Mouse (Mus musculus) midbrain, embryonic 11.5 days (tissue): ENCODE measurements around the gene Dpy19l3. TPM values are rescaled to one million over a fixed set of nuclear protein-coding genes. Genes with fewer than 3 reads are reported as not detected.

Experiments used
- ATAC-seq: fragments of 200-750 bp; cut with Nextera tagmentation; 2 replicates; pipeline ENCODE4 v1.8.0; 2017; ENCODE audit warnings: moderate TSS enrichment, moderate library complexity; ENCODE audit not compliant: low FRiP score
- DNase-seq: peaks from one replicate; pipeline ENCODE4 v3.0.0; 2015; ENCODE audit warnings: low spot score; ENCODE audit errors: missing footprints
- H3K27ac ChIP-seq: fragments of 300-500 bp; sonication (generic); 2 replicates; pipeline ENCODE4 v1.5.1; 2014; ENCODE audit warnings: low read depth, low read length
- H3K27me3 ChIP-seq: fragments of 300-500 bp; sonication (generic); 2 replicates; pipeline ENCODE4 v1.6.1; 2014; ENCODE audit warnings: mild to moderate bottlenecking, low read length, moderate library complexity, mixed read lengths; ENCODE audit not compliant: control insufficient read depth, insufficient read depth
- H3K36me3 ChIP-seq: fragments of 300-500 bp; sonication (generic); 2 replicates; pipeline ENCODE4 v1.6.1; 2014; ENCODE audit warnings: mild to moderate bottlenecking, low read length, moderate library complexity, mixed read lengths; ENCODE audit not compliant: control insufficient read depth, insufficient read depth
- H3K4me1 ChIP-seq: fragments of 300-500 bp; sonication (generic); 2 replicates; pipeline ENCODE4 v1.6.1; 2014; ENCODE audit warnings: low read length; ENCODE audit not compliant: control insufficient read depth, insufficient read depth
- H3K4me2 ChIP-seq: fragments of 300-500 bp; sonication (generic); 2 replicates; pipeline ENCODE4 v1.6.1; 2014; ENCODE audit warnings: mild to moderate bottlenecking, moderate library complexity
- H3K4me3 ChIP-seq: fragments of 300-500 bp; sonication (generic); 2 replicates; pipeline ENCODE4 v1.5.1; 2014; ENCODE audit warnings: low read depth, low read length
- H3K9ac ChIP-seq: fragments of 300-500 bp; sonication (generic); 2 replicates; pipeline ENCODE4 v1.6.1; 2014; ENCODE audit warnings: low read length
- H3K9me3 ChIP-seq: fragments of 300-500 bp; sonication (generic); 2 replicates; pipeline ENCODE4 v1.6.1; 2016; ENCODE audit warnings: low read length; ENCODE audit not compliant: control insufficient read depth
- WGBS: fragments of 180-500 bp; shearing (Covaris S2); extraction: QIAGEN DNeasy Blood & Tissue Kit; methylation state at CpG from one replicate; pipeline ENCODE4 v1.1.7; 2014; 5-methylcytosine and 5-hydroxymethylcytosine counted together
- polyA plus RNA-seq: library from polyadenylated mRNA; unstranded; fragments of >200 nt; fragmentation: Nextera tagmentation; extraction: Ambion mirVana; gene quantifications from 2 replicates; pipeline ENCODE4 v1.2.1, GENCODE M21; 2014

Dpy19l3 gene
- polyA plus RNA-seq, 1 experiment from 2014 or later, result 37.2 TPM

- Histone ChIP-seq H3K27me3 (no peaks in the 10 kb centered on the region), H3K9me3 (peaks cover 2% of the 10 kb centered on the region; the same call in 1 of the 2 replicates), H3K9ac (no peak overlapping the region), H3K4me2 (no peak overlapping the region), H3K4me1 (peaks cover 6% of the 10 kb centered on the region; the same call in 1 of the 2 replicates), H3K27ac (no peak overlapping the region), H3K4me3 (no peak overlapping the region), H3K36me3 (no peaks in the 10 kb centered on the region)
- ATAC-seq (no peak), DNase-seq (no peak)
- 56% methylated on average over 3 of the region's 3 CpGs for WGBS
Observed at GRCm38 (mm10) chr7:35659173-35659572, 95.1 kb downstream of the Dpy19l3 start.

GRCm38 (mm10) chr7:35657829-35658228, 96.4 kb downstream of the Dpy19l3 start:
- Histone ChIP-seq H3K9ac (no peak overlapping the region), H3K27ac (no peak overlapping the region), H3K4me1 (no peaks in the 10 kb centered on the region), H3K36me3 (no peaks in the 10 kb centered on the region), H3K27me3 (no peaks in the 10 kb centered on the region), H3K4me3 (no peak overlapping the region), H3K9me3 (peaks cover 2% of the 10 kb centered on the region; the same call in 1 of the 2 replicates), H3K4me2 (no peak overlapping the region)
- ATAC-seq (no peak), DNase-seq (no peak)
- 41% methylated on average over 6 of the region's 6 CpGs for WGBS

GRCm38 (mm10) chr7:35651583-35652270, 102.5 kb downstream of the Dpy19l3 start:
- H3K4me1 ChIP-seq, result no peaks in the 10 kb centered on the region
- H3K36me3 ChIP-seq, result no peaks in the 10 kb centered on the region
- no peak for ATAC-seq
- H3K27ac ChIP-seq, result no peak overlapping the region
- no peak overlapping the region for H3K9ac ChIP-seq
- WGBS, result 81% methylated on average over 10 of the region's 10 CpGs
- DNase-seq, result no peak
- H3K9me3 ChIP-seq, result no peaks in the 10 kb centered on the region; the same call in 1 of the 2 replicates
- no peak overlapping the region for H3K4me3 ChIP-seq
- no peaks in the 10 kb centered on the region for H3K27me3 ChIP-seq
- no peak overlapping the region for H3K4me2 ChIP-seq

- no peaks in the 10 kb centered on the region; the same call in 1 of the 2 replicates for H3K9me3 ChIP-seq
- ATAC-seq (no peak), DNase-seq (no peak)
- H3K4me2 ChIP-seq, result no peak overlapping the region
- no peak overlapping the region for H3K9ac ChIP-seq
- H3K27ac ChIP-seq, result no peak overlapping the region
- 77% methylated on average over 11 of the region's 11 CpGs for WGBS
- H3K36me3 ChIP-seq, result no peaks in the 10 kb centered on the region
- 0 out of 2 replicates have a peak, but pooled peaks cover 2% of the 10 kb centered on the region for H3K4me1 ChIP-seq
- no peak overlapping the region for H3K4me3 ChIP-seq
- H3K27me3 ChIP-seq, result no peaks in the 10 kb centered on the region
Observed at GRCm38 (mm10) chr7:35650716-35651410, 103.4 kb downstream of the Dpy19l3 start.

GRCm38 (mm10) chr7:35649071-35649470, 105.2 kb downstream of the Dpy19l3 start:
- Histone ChIP-seq H3K27ac (no peak overlapping the region), H3K9me3 (no peaks in the 10 kb centered on the region; the same call in 1 of the 2 replicates), H3K9ac (no peak overlapping the region), H3K4me1 (0 out of 2 replicates have a peak, but pooled peaks cover 2% of the 10 kb centered on the region), H3K36me3 (0 out of 2 replicates have a peak, but pooled peaks cover 5% of the 10 kb centered on the region), H3K4me3 (no peak overlapping the region), H3K4me2 (no peak overlapping the region), H3K27me3 (no peaks in the 10 kb centered on the region)
- DNase-seq, result no peak
- ATAC-seq, result no peak
- 49% methylated on average over 3 of the region's 3 CpGs for WGBS

GRCm38 (mm10) chr7:35648239-35649069, 105.8 kb downstream of the Dpy19l3 start:
- no peak for DNase-seq
- H3K4me1 ChIP-seq, result 0 out of 2 replicates have a peak, but pooled peaks cover 2% of the 10 kb centered on the region
- H3K27me3 ChIP-seq, result no peaks in the 10 kb centered on the region
- H3K9ac ChIP-seq, result no peak overlapping the region
- H3K4me3 ChIP-seq, result no peak overlapping the region
- no peak for ATAC-seq
- 73% methylated on average over 9 of the region's 9 CpGs for WGBS
- peaks cover 8% of the 10 kb centered on the region; the same call in 1 of the 2 replicates for H3K36me3 ChIP-seq
- H3K27ac ChIP-seq, result no peak overlapping the region
- no peaks in the 10 kb centered on the region; the same call in 1 of the 2 replicates for H3K9me3 ChIP-seq
- no peak overlapping the region for H3K4me2 ChIP-seq

- peak within 1 kb of the TSS; percentile 59; the same call in 1 of the 2 replicates for H3K27ac ChIP-seq
- peak within 1 kb of the TSS; percentile 62 for H3K4me2 ChIP-seq
- H3K9me3 ChIP-seq, result no peaks in the 10 kb centered on the region; the same call in 1 of the 2 replicates
- DNase-seq (peak; percentile 100), ATAC-seq (peak; percentile 93)
- H3K36me3 ChIP-seq, result peaks cover 8% of the 10 kb centered on the region; the same call in 1 of the 2 replicates
- WGBS, result under 1% methylated on average over 64 of the region's 64 CpGs
- peak within 1 kb of the TSS; percentile 92 for H3K4me3 ChIP-seq
- peak within 1 kb of the TSS; percentile 88 for H3K9ac ChIP-seq
- H3K4me1 ChIP-seq, result 0 out of 2 replicates have a peak, but pooled peaks cover 2% of the 10 kb centered on the region
- H3K27me3 ChIP-seq, result no peaks in the 10 kb centered on the region
Observed at GRCm38 (mm10) chr7:35647101-35647698, 107.1 kb downstream of the Dpy19l3 start, which contains the start of gene Pdcd5. Pdcd5 (minus strand) TSS chr7:35647521.

- peak overlapping the region; percentile 88 for H3K9ac ChIP-seq
- ATAC-seq, result peak; percentile 62
- H3K27me3 ChIP-seq, result no peaks in the 10 kb centered on the region
- DNase-seq, result peak; percentile 94
- 0 out of 2 replicates have a peak, but pooled peaks cover 2% of the 10 kb centered on the region for H3K4me1 ChIP-seq
- H3K9me3 ChIP-seq, result no peaks in the 10 kb centered on the region
- H3K4me3 ChIP-seq, result peak overlapping the region; percentile 92
- 11% methylated on average over 34 of the region's 34 CpGs for WGBS
- peak overlapping the region; percentile 59; the same call in 1 of the 2 replicates for H3K27ac ChIP-seq
- H3K4me2 ChIP-seq, result peak overlapping the region; percentile 62
- peaks cover 10% of the 10 kb centered on the region; the same call in 1 of the 2 replicates for H3K36me3 ChIP-seq
Observed at GRCm38 (mm10) chr7:35646317-35647081, 107.8 kb downstream of the Dpy19l3 start.
